In genomic region chr1:130715561-130716217, GRCm38 (mm10) we compare ENCODE assay signal across 7 mouse cellular contexts. TPM values are rescaled to one million over a fixed set of nuclear protein-coding genes. Genes with fewer than 3 reads are reported as not detected.
DNase-seq lines count a peak whose midpoint lies in the region; ATAC-seq and TF ChIP-seq lines count a peak whose summit lies in the region.

Gm29427 (minus strand) TSS chr1:130715799.

- H3K36me3 ChIP-seq in embryonic facial prominence, embryonic 11.5 days (replicated peaks; ENCODE audit: control insufficient read depth, insufficient read depth, low read depth, low read length), result no peaks in the 10 kb centered on the region
- no peaks in the 10 kb centered on the region for H3K36me3 ChIP-seq in kidney, adult 2 months (ENCODE audit: control insufficient read depth, insufficient read depth, low read length)
- peaks cover 9% of the 10 kb centered on the region for H3K36me3 ChIP-seq in limb, embryonic 12.5 days
- 0 out of 2 replicates have a peak, but pooled peaks cover 2% of the 10 kb centered on the region for H3K36me3 ChIP-seq in midbrain, embryonic 15.5 days (replicated peaks)
- 0 out of 2 replicates have a peak, but pooled peaks cover 3% of the 10 kb centered on the region for H3K36me3 ChIP-seq in spleen, adult 2 months (ENCODE audit: control insufficient read depth, insufficient read depth, low read length)

- H3K4me3 ChIP-seq in embryonic facial prominence, embryonic 11.5 days (ENCODE audit: low read depth, low read length), result peak within 1 kb of the TSS; percentile 83
- peak within 1 kb of the TSS; percentile 65 for H3K4me3 ChIP-seq in kidney, adult 2 months (ENCODE audit: insufficient read depth, low read depth, low read length)
- H3K4me3 ChIP-seq in limb, embryonic 12.5 days (replicated peaks), result peak within 1 kb of the TSS; percentile 89
- H3K4me3 ChIP-seq in midbrain, embryonic 15.5 days, result peak within 1 kb of the TSS; percentile 59
- peak within 1 kb of the TSS; percentile 96 for H3K4me3 ChIP-seq in spleen, adult 2 months (ENCODE audit: extremely low read depth, insufficient read depth, insufficient read length)

- H3K4me1 ChIP-seq in embryonic facial prominence, embryonic 11.5 days (ENCODE audit: control insufficient read depth, insufficient read depth, low read length), result no peaks in the 10 kb centered on the region
- H3K4me1 ChIP-seq in kidney, adult 2 months (ENCODE audit: control insufficient read depth, insufficient read depth, low read length), result peaks cover 3% of the 10 kb centered on the region; the same call in 1 of the 2 replicates
- peaks cover 8% of the 10 kb centered on the region for H3K4me1 ChIP-seq in limb, embryonic 12.5 days (replicated peaks)
- peaks cover 26% of the 10 kb centered on the region for H3K4me1 ChIP-seq in midbrain, embryonic 15.5 days
- H3K4me1 ChIP-seq in spleen, adult 2 months (ENCODE audit: control insufficient read depth, insufficient read depth, insufficient read length), result peaks cover 3% of the 10 kb centered on the region; the same call in 1 of the 2 replicates

- TF ChIP-seq CTCF in kidney, adult 2 months (conservative IDR thresholded peaks at IDR 0.05; ENCODE audit: insufficient read depth, insufficient read length, low read depth, low read length), result no peak
- no peak for TF ChIP-seq CTCF in spleen, adult 2 months (IDR thresholded peaks at IDR 0.05; ENCODE audit: extremely low read depth, insufficient read depth, insufficient read length, insufficient replicate concordance)

- 0 out of 2 replicates have a peak within 1 kb of the TSS, but pooled peaks have one; percentile 3 for H3K27ac ChIP-seq in embryonic facial prominence, embryonic 11.5 days (replicated peaks; ENCODE audit: low read depth, low read length)
- H3K27ac ChIP-seq in kidney, adult 2 months (ENCODE audit: insufficient read depth, low read depth, low read length), result peak within 1 kb of the TSS; percentile 49
- H3K27ac ChIP-seq in limb, embryonic 12.5 days, result peak within 1 kb of the TSS; percentile 36; the same call in 1 of the 2 replicates
- H3K27ac ChIP-seq in midbrain, embryonic 15.5 days, result peak within 1 kb of the TSS; percentile 88
- peak within 1 kb of the TSS; percentile 74 for H3K27ac ChIP-seq in spleen, adult 2 months (ENCODE audit: insufficient read depth, low read length)

- no peak for TF ChIP-seq POLR2A in kidney, adult 2 months (IDR thresholded peaks at IDR 0.05; ENCODE audit: low read depth, low read length)
- peak; percentile 51 for TF ChIP-seq POLR2A in spleen, adult 2 months (IDR thresholded peaks at IDR 0.05; ENCODE audit: low read depth, low read length)

- WGBS in embryonic facial prominence, embryonic 11.5 days, result 1% methylated on average over 38 of the region's 38 CpGs
- WGBS in kidney, adult 2 months, result under 1% methylated on average over 38 of the region's 38 CpGs
- under 1% methylated on average over 38 of the region's 38 CpGs for WGBS in limb, embryonic 12.5 days
- WGBS in midbrain, embryonic 15.5 days, result under 1% methylated on average over 38 of the region's 38 CpGs
- WGBS in spleen, adult 2 months, result under 1% methylated on average over 35 of the region's 38 CpGs

- ATAC-seq in embryonic facial prominence, embryonic 11.5 days (replicated peaks; ENCODE audit: insufficient number of reproducible peaks, low FRiP score, low TSS enrichment, low read depth), result peak; percentile 94
- peak; percentile 95 for ATAC-seq in limb, embryonic 12.5 days (ENCODE audit: insufficient number of reproducible peaks, insufficient read depth, low FRiP score, low TSS enrichment, low read depth)
- ATAC-seq in midbrain, embryonic 15.5 days (replicated peaks), result peak; percentile 96

- peak; percentile 92 for DNase-seq in adrenal gland, postnatal 14 days
- DNase-seq in embryonic facial prominence, embryonic 11.5 days (ENCODE audit: low spot score), result peak; percentile 84
- peak; percentile 95 to 96 for DNase-seq in heart, adult 18-20 months
- DNase-seq in kidney, adult 2 months, result peak; percentile 98
- DNase-seq in spleen, adult 2 months (ENCODE audit: low read depth in 1 of 2, low spot score in 2 of 2), result peak; percentile 96

- H3K9me3 ChIP-seq in embryonic facial prominence, embryonic 11.5 days (replicated peaks; ENCODE audit: control insufficient read depth, low read length), result no peaks in the 10 kb centered on the region
- no peaks in the 10 kb centered on the region for H3K9me3 ChIP-seq in limb, embryonic 12.5 days
- no peaks in the 10 kb centered on the region for H3K9me3 ChIP-seq in midbrain, embryonic 15.5 days

- H3K9ac ChIP-seq in embryonic facial prominence, embryonic 11.5 days (replicated peaks; ENCODE audit: low read length), result peak within 1 kb of the TSS; percentile 95
- peak within 1 kb of the TSS; percentile 90 for H3K9ac ChIP-seq in limb, embryonic 12.5 days (replicated peaks)
- H3K9ac ChIP-seq in midbrain, embryonic 15.5 days, result peak within 1 kb of the TSS; percentile 96

- peak within 1 kb of the TSS; percentile 88 for H3K4me2 ChIP-seq in embryonic facial prominence, embryonic 11.5 days (ENCODE audit: low read depth, low read length)
- peak within 1 kb of the TSS; percentile 91 for H3K4me2 ChIP-seq in limb, embryonic 12.5 days
- peak within 1 kb of the TSS; percentile 92 for H3K4me2 ChIP-seq in midbrain, embryonic 15.5 days

- H3K27me3 ChIP-seq in embryonic facial prominence, embryonic 11.5 days (ENCODE audit: control insufficient read depth, insufficient read depth, low read length), result no peaks in the 10 kb centered on the region
- no peaks in the 10 kb centered on the region for H3K27me3 ChIP-seq in kidney, adult 2 months (replicated peaks; ENCODE audit: control insufficient read depth, insufficient read depth, low read length)
- peaks cover 10% of the 10 kb centered on the region; the same call in 1 of the 2 replicates for H3K27me3 ChIP-seq in limb, embryonic 12.5 days
- H3K27me3 ChIP-seq in midbrain, embryonic 15.5 days (replicated peaks), result no peaks in the 10 kb centered on the region
- no peaks in the 10 kb centered on the region for H3K27me3 ChIP-seq in spleen, adult 2 months (ENCODE audit: control insufficient read depth, insufficient read depth, low read length)

RNA-seq across cellular contexts. Expression of gene Gm29427, which starts in this region (rescaled TPM):
- total RNA-seq in adrenal gland, postnatal 14 days (2021), result not detected in 2 replicates
- polyA plus RNA-seq in embryonic facial prominence, embryonic 11.5 days (2014; fragmentation: Nextera tagmentation; extraction: Ambion mirVana), result not detected in 2 replicates
- total RNA-seq in heart, adult 18-20 months (2021), result under 1 TPM; 0.18 to 0.27 TPM
- polyA plus RNA-seq in kidney, adult 2 months (2012; rRNA removed), result not detected in 2 replicates
- polyA plus RNA-seq in limb, embryonic 12.5 days (2016; fragmentation: Nextera tagmentation; extraction: Ambion mirVana), result not detected in 2 replicates
- 0.14 TPM in 1 of 2 replicates, not detected in the other for polyA plus RNA-seq in midbrain, embryonic 15.5 days (2015; fragmentation: Nextera tagmentation; extraction: Ambion mirVana)
- not detected in 2 replicates for polyA plus RNA-seq in spleen, adult 2 months (2012; rRNA removed)

Comparison
In these comparisons a context has a peak if more than half of its experiments do, and no peak if none do; other contexts are left out.
1. Peak in every context shown above with its lines: DNase-seq, ATAC-seq, H3K4me3 ChIP-seq and H3K27ac ChIP-seq.
2. Peak in DNase-seq in adrenal gland, postnatal 14 days; RNA of the gene not detected or under 1 TPM.
3. Peak in DNase-seq, ATAC-seq, H3K4me3 ChIP-seq, H3K27ac ChIP-seq, H3K9ac ChIP-seq and H3K4me2 ChIP-seq in embryonic facial prominence, embryonic 11.5 days; RNA of the gene not detected or under 1 TPM.
4. Peak in DNase-seq in heart, adult 18-20 months; RNA of the gene not detected or under 1 TPM.
5. Peak in DNase-seq, H3K4me3 ChIP-seq and H3K27ac ChIP-seq in kidney, adult 2 months; RNA of the gene not detected or under 1 TPM.
6. Peak in ATAC-seq, H3K4me3 ChIP-seq, H3K27ac ChIP-seq, H3K9ac ChIP-seq and H3K4me2 ChIP-seq in limb, embryonic 12.5 days; RNA of the gene not detected or under 1 TPM.
7. Peak in ATAC-seq, H3K4me3 ChIP-seq, H3K27ac ChIP-seq, H3K9ac ChIP-seq and H3K4me2 ChIP-seq in midbrain, embryonic 15.5 days; RNA of the gene not detected or under 1 TPM.
8. Peak in DNase-seq, H3K4me3 ChIP-seq and H3K27ac ChIP-seq in spleen, adult 2 months; RNA of the gene not detected or under 1 TPM.
9. H3K27ac ChIP-seq: peak in every context shown above with its lines; median percentile 88 in midbrain, embryonic 15.5 days; 74 in spleen, adult 2 months; 49 in kidney, adult 2 months; 36 in limb, embryonic 12.5 days; 3 in embryonic facial prominence, embryonic 11.5 days.